23 mouse cellular contexts compared by ENCODE assay signal in genomic region chr16:84778431-84778830, GRCm38 (mm10).
"Had no signal": no experiment of that assay in that cellular context is flagged by ENCODE, and none has a peak within 500 bp of the region (broad histone marks: within the 10 kb centered on the region; RNA-seq: fewer than 3 reads in every experiment).

No protein-coding gene starts in this region.

- H3K4me1 ChIP-seq: liver, embryonic 15.5 days; neural tube, embryonic 12.5 days; stomach, embryonic 15.5 days had no signal

- H3K4me3 ChIP-seq: kidney, embryonic 15.5 days; limb, embryonic 10.5 days; limb, embryonic 13.5 days; liver, embryonic 12.5 days; liver, embryonic 15.5 days; lung, embryonic 15.5 days; megakaryocyte, embryonic 14.5 days; midbrain, embryonic 10.5 days; neural tube, embryonic 12.5 days; neural tube, embryonic 15.5 days; stomach, embryonic 15.5 days had no signal

- H3K27ac ChIP-seq: kidney, embryonic 15.5 days; limb, embryonic 10.5 days; limb, embryonic 13.5 days; liver, embryonic 12.5 days; liver, embryonic 15.5 days; lung, embryonic 15.5 days; midbrain, embryonic 10.5 days; neural tube, embryonic 12.5 days; neural tube, embryonic 15.5 days; stomach, embryonic 15.5 days had no signal

- H3K9ac ChIP-seq: kidney, embryonic 15.5 days; limb, embryonic 13.5 days; liver, embryonic 12.5 days; liver, embryonic 15.5 days; lung, embryonic 15.5 days; neural tube, embryonic 12.5 days; neural tube, embryonic 15.5 days; stomach, embryonic 15.5 days had no signal

- H3K9me3 ChIP-seq: kidney, embryonic 15.5 days; limb, embryonic 10.5 days; liver, embryonic 12.5 days; liver, embryonic 15.5 days; lung, embryonic 15.5 days; midbrain, embryonic 10.5 days; neural tube, embryonic 12.5 days; neural tube, embryonic 15.5 days; stomach, embryonic 15.5 days had no signal

- H3K27me3 ChIP-seq: neural tube, embryonic 12.5 days; neural tube, embryonic 15.5 days had no signal

- H3K36me3 ChIP-seq: kidney, embryonic 15.5 days; limb, embryonic 10.5 days; limb, embryonic 13.5 days; liver, embryonic 12.5 days; liver, embryonic 15.5 days; lung, embryonic 15.5 days; neural tube, embryonic 15.5 days; stomach, embryonic 15.5 days had no signal

- DNase-seq: kidney, adult 8-10 months; kidney, postnatal 10 days; kidney, postnatal 36 days; liver; lung, adult 18-20 months; lung, postnatal 10 days; lung, postnatal 36 days; midbrain, embryonic 14.5 days; retina, postnatal 1 day; right cerebral cortex, postnatal 25 days; spleen, adult 18-20 months; thymus, postnatal 36 days had no signal
